Mouse (Mus musculus): Measurements from ENCODE around the gene Smco2.

Smco2 gene

GRCm38 (mm10) chr6:146850050-146850449 lies at the start of gene Smco2:
Smco2 (plus strand) TSS chr6:146850104.
- DNase-seq: no peak

- DNase-seq: no peak
These were observed 39.9 kb upstream of the Smco2 start for GRCm38 (mm10) chr6:146809991-146810390.

DNA sequence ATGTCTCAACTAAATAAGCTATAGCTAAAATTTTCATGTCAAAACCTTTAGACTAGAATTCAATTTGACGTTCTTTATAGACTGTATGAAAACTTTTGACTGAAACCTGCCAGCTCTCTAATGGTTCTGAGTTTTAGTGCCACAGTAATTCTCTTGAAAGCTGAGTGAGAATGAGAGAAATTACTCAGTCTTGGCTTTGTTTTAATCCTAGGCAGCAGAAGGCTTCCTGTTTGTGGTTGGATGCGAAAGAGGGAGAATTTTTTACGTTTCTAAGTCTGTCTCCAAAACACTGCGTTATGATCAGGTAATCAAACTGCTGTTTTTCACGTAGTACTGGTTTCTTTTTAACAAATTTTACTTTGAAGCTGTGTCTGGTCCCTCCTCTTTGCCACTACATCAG lies 36.9 kb upstream of the Smco2 start:
- DNase-seq: no peak

GRCm38 (mm10) chr6:146820177-146820965 lies 29.5 kb upstream of the Smco2 start:
- DNase-seq: no peak

- no peak for DNase-seq
These were observed 27.9 kb upstream of the Smco2 start for GRCm38 (mm10) chr6:146821958-146822357.

- peak; percentile 19 for DNase-seq
These were observed 25.0 kb upstream of the Smco2 start for GRCm38 (mm10) chr6:146824727-146825486.

- no peak for DNase-seq
These were observed 24.5 kb upstream of the Smco2 start for GRCm38 (mm10) chr6:146825487-146825773.

GRCm38 (mm10) chr6:146831320-146831719 lies 18.6 kb upstream of the Smco2 start:
- DNase-seq: no peak

GRCm38 (mm10) chr6:146833485-146834314 lies 16.2 kb upstream of the Smco2 start:
- DNase-seq: peak; percentile 35

GRCm38 (mm10) chr6:146834342-146834741 lies 15.6 kb upstream of the Smco2 start:
- no peak for DNase-seq

DNA sequence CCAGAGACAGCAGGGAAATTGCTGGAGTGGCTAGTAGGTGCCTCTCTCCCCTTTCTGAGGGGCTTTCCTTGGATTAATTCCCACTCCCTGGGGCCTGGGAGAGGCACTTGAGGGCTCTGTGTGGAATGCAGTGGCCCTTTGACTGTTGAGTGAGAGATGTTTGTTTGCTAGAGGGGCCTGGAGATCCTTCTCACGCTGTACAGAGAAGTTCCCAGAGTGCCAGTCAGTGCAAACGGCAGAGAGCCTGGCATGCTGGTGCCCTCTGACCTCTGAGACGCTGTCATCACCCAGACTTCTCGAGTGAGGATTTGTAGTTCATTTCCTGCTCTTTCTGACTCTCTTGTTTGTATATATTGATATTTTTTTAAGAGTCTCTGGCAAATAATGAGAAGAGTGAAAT lies 14.1 kb upstream of the Smco2 start:
- no peak for DNase-seq

GRCm38 (mm10) chr6:146837316-146837715 lies 12.6 kb upstream of the Smco2 start:
- no peak for DNase-seq

DNA sequence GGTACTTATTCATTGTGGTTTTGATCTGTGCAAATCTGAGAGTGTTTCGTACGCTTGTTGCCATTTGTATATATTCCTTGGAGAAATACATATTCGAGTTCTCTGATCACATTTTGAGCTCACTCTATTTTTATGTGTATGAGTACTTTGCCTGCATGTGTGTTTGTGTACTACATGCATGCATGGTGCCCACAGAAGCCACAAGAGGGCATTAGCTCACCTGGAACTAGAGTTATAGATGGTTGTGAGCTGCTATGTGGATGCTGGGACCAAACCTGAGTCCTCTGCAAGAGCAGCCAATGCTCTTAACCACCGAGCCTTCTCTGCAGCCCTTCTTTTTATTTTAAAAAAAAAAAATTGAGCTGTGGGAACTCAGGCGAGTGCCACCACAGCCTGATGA lies 11.5 kb upstream of the Smco2 start:
- no peak for DNase-seq

- DNase-seq: no peak
These were observed 11.0 kb upstream of the Smco2 start for GRCm38 (mm10) chr6:146838863-146839262.

GRCm38 (mm10) chr6:146844867-146845266 lies 5.0 kb upstream of the Smco2 start:
- DNase-seq: no peak

DNA sequence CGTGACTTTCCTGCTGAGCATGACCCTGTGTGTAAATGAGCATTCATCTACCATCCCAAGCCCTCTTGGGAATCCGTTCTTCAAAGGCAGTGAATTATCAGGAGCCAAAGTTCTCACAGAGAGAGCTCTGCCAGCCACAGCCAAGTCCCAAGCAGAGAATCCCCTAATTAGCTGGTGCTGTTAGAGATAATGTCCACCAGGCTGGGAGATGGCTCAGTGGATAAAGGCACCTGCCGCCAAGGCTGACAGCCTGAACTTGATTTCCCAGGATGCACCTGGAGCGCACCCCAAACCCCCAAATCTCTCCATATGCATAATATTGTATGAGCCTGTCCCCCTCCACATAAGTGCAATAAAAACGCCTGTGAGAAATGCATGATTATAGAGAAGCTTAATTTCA lies 4.6 kb upstream of the Smco2 start:
- DNase-seq: no peak

DNA sequence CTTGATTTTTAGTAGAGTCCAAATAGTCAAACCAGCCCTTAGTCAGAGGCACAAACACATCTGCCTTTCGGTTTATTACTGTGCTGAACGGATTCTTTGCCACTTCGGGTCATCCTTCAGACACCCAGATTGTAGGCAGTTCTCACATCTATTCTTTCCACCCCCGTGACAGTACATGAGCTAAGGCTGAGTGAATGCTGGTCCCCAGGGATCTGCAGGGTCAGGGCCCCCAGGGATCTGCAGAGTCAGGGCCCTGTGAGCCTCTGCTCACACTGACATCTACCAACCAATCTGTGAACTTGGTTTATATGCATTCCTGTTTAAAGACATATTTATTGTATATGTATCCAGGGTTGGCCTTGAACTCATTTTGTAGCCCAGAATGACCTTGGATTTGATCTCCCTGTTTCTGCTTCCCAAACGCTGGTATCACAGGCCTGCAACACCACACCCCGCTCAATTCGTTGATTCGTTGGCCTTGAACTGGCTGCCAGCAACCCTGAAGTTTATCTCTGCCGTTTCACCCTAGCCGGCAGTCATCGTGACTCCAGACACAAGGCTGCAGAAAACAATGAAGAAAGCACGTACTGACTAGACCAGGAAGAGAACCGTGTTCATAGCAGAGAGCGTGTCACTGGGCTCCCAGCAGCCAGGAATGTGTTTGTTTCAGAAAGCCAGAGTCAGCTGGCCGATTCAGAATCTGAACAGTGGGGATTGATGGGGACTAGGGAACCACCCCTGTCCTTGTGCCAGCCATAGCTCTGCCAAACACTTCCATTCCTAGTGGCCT lies 3.7 kb upstream of the Smco2 start:
- no peak for DNase-seq

- DNase-seq: no peak
These were observed 2.5 kb upstream of the Smco2 start for GRCm38 (mm10) chr6:146847402-146847801.

- no peak for DNase-seq
These were observed 1.6 kb upstream of the Smco2 start for GRCm38 (mm10) chr6:146848281-146848680.

DNA sequence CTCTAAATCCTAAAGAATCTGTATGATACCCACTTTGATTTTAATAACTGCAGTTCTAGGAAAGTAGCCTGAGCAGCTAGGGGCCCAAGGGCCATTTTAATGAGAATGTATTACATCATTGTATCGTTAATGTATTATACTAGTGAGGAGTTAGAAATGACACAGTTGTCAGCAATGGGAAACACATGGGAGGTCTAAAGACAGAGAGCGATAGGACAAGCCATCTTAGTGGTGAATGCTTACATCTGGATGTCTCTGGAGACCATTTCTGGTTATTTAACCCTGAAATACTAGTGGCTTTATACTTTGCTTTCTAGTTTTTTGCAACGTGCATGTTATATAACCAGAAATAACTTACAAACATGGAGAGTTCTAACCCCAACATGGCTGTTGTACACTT lies 2.0 kb downstream of the Smco2 start:
- no peak for DNase-seq

- no peak for DNase-seq
These were observed 2.8 kb downstream of the Smco2 start for GRCm38 (mm10) chr6:146852739-146853138.

- DNase-seq: no peak
These were observed 5.3 kb downstream of the Smco2 start for GRCm38 (mm10) chr6:146855185-146855584.

DNA sequence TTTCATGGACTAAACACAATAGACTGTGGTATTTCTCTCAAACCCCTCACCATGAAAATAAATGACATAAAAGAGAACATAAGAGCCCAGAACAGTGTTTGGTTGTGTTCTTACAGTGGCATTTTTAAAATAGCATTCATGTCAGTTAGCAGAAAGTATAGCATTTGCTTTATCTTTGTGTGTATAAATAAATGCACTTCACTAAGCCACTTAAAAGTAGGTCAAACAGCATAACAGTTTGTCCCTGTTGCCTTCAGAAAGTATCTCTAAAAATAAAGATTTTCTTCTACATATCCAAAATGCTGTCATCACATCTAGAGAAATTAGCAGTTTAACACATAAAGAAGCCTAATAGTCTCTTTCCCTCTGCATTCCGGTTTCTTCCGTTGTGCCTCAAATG lies 7.5 kb downstream of the Smco2 start:
- DNase-seq: no peak
